Mouse (Mus musculus) forebrain, embryonic 16.5 days (tissue): ENCODE results near the gene Snx10. TPM values are rescaled to one million over a fixed set of nuclear protein-coding genes. Genes with fewer than 3 reads are reported as not detected.

Experiments
- ATAC-seq: fragments of 200-750 bp; cut with Nextera tagmentation; 2 replicates; pipeline ENCODE4 v1.8.0; 2017; ENCODE audit warnings: mild to moderate bottlenecking, moderate library complexity
- H3K27ac ChIP-seq: fragments of 300-500 bp; sonication (generic); 2 replicates; pipeline ENCODE4 v1.5.1; 2014; ENCODE audit warnings: low read length, control low read depth
- H3K27me3 ChIP-seq: fragments of 300-500 bp; sonication (generic); replicated peaks from 2 replicates; pipeline ENCODE4 v1.6.1; 2014; ENCODE audit warnings: low read length; ENCODE audit not compliant: control insufficient read depth, insufficient read depth
- H3K36me3 ChIP-seq: fragments of 300-500 bp; sonication (generic); 2 replicates; pipeline ENCODE4 v1.6.1; 2014; ENCODE audit not compliant: control insufficient read depth, insufficient read depth
- H3K4me1 ChIP-seq: fragments of 300-500 bp; sonication (generic); replicated peaks from 2 replicates; pipeline ENCODE4 v1.6.1; 2014; ENCODE audit warnings: low read length; ENCODE audit not compliant: control insufficient read depth, insufficient read depth
- H3K4me2 ChIP-seq: fragments of 300-500 bp; sonication (generic); 2 replicates; pipeline ENCODE4 v1.6.1; 2014; ENCODE audit warnings: mild to moderate bottlenecking, low read length, control low read depth
- H3K4me3 ChIP-seq: fragments of 300-500 bp; sonication (generic); replicated peaks from 2 replicates; pipeline ENCODE4 v1.5.1; 2014; ENCODE audit warnings: mild to moderate bottlenecking, low read length, control low read depth
- H3K9ac ChIP-seq: fragments of 300-500 bp; sonication (generic); replicated peaks from 2 replicates; pipeline ENCODE4 v1.6.1; 2014; ENCODE audit warnings: low read depth, low read length, control low read depth
- H3K9me3 ChIP-seq: fragments of 300-500 bp; sonication (generic); 2 replicates; pipeline ENCODE4 v1.6.1; 2016; ENCODE audit warnings: low read length; ENCODE audit not compliant: control insufficient read depth
- WGBS: fragments of 180-500 bp; shearing (Covaris S2); extraction: QIAGEN DNeasy Blood & Tissue Kit; methylation state at CpG from one replicate; pipeline ENCODE4 v1.1.7; 2014; 5-methylcytosine and 5-hydroxymethylcytosine counted together
- polyA plus RNA-seq: library from polyadenylated mRNA; unstranded; fragments of >200 nt; fragmentation: Nextera tagmentation; extraction: Ambion mirVana; gene quantifications from 2 replicates; pipeline ENCODE4 v1.2.1, GENCODE M21; 2015

Snx10 gene
- polyA plus RNA-seq, 1 experiment from 2014 or later = 61.6 TPM

GRCm38 (mm10) chr6:51497321-51498111 lies 26.2 kb upstream of the Snx10 start:
- Histone ChIP-seq H3K27me3 (no peaks in the 10 kb centered on the region), H3K9ac (no peak overlapping the region), H3K9me3 (no peaks in the 10 kb centered on the region), H3K4me2 (no peak overlapping the region), H3K27ac (no peak overlapping the region), H3K4me1 (no peaks in the 10 kb centered on the region), H3K36me3 (no peaks in the 10 kb centered on the region), H3K4me3 (no peak overlapping the region)
- WGBS = 76% methylated on average over 8 of the region's 8 CpGs
- no peak for ATAC-seq

GRCm38 (mm10) chr6:51505671-51506070 lies 18.0 kb upstream of the Snx10 start:
- ATAC-seq = no peak
- no peaks in the 10 kb centered on the region for H3K36me3 ChIP-seq
- H3K27me3 ChIP-seq = no peaks in the 10 kb centered on the region
- no peak overlapping the region for H3K4me3 ChIP-seq
- peaks cover 5% of the 10 kb centered on the region for H3K4me1 ChIP-seq
- no peak overlapping the region for H3K9ac ChIP-seq
- H3K27ac ChIP-seq = no peak overlapping the region
- H3K9me3 ChIP-seq = no peaks in the 10 kb centered on the region
- WGBS = 77% methylated on average over 1 of the region's 1 CpGs
- H3K4me2 ChIP-seq = no peak overlapping the region

- Histone ChIP-seq H3K9me3 (no peaks in the 10 kb centered on the region), H3K9ac (no peak overlapping the region), H3K4me3 (no peak overlapping the region), H3K36me3 (no peaks in the 10 kb centered on the region), H3K27ac (no peak overlapping the region), H3K27me3 (no peaks in the 10 kb centered on the region), H3K4me1 (peaks cover 5% of the 10 kb centered on the region), H3K4me2 (no peak overlapping the region)
- no peak for ATAC-seq
- 79% methylated on average over 2 of the region's 2 CpGs for WGBS
Measured at GRCm38 (mm10) chr6:51507556-51507955, 16.1 kb upstream of the Snx10 start.

- peaks cover 5% of the 10 kb centered on the region for H3K4me1 ChIP-seq
- no peak overlapping the region; the same call in 1 of the 2 replicates for H3K27ac ChIP-seq
- no peaks in the 10 kb centered on the region for H3K36me3 ChIP-seq
- peak overlapping the region; percentile 52 for H3K4me2 ChIP-seq
- H3K9me3 ChIP-seq = no peaks in the 10 kb centered on the region
- peak; percentile 82 for ATAC-seq
- 28% methylated on average over 18 of the region's 18 CpGs for WGBS
- H3K9ac ChIP-seq = peak overlapping the region; percentile 48
- no peaks in the 10 kb centered on the region for H3K27me3 ChIP-seq
- peak overlapping the region; percentile 40 for H3K4me3 ChIP-seq
Measured at GRCm38 (mm10) chr6:51508750-51509648, 14.7 kb upstream of the Snx10 start.

DNA sequence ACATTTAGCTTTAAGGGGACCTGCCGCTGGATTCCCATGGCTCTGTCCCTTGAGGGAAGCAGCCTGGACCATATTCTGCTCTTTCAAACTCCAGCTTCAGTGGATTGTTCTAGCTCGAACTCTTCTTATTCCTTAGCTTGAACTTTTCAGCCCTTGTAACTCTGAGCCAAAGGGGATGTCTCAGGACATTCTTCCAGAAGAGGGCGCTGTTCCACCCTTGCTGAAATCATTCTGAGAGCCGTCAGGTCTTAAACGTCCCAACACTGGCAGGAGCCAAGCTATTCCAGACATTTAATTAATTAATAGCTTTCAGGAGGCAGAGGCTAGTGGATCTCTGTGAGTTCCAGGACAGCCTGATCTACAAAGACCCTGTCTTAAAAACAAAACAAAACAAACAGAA lies 13.6 kb upstream of the Snx10 start:
- no peaks in the 10 kb centered on the region for H3K36me3 ChIP-seq
- H3K27me3 ChIP-seq = no peaks in the 10 kb centered on the region
- H3K4me2 ChIP-seq = no peak overlapping the region
- no peaks in the 10 kb centered on the region for H3K9me3 ChIP-seq
- WGBS = 25% methylated on average over 5 of the region's 5 CpGs
- peaks cover 5% of the 10 kb centered on the region for H3K4me1 ChIP-seq
- H3K9ac ChIP-seq = no peak overlapping the region
- H3K27ac ChIP-seq = no peak overlapping the region
- no peak overlapping the region for H3K4me3 ChIP-seq
- no peak for ATAC-seq

GRCm38 (mm10) chr6:51510946-51511345 lies 12.8 kb upstream of the Snx10 start:
- H3K27ac ChIP-seq = no peak overlapping the region
- H3K4me3 ChIP-seq = no peak overlapping the region
- no peak for ATAC-seq
- no peak overlapping the region for H3K4me2 ChIP-seq
- H3K4me1 ChIP-seq = peaks cover 5% of the 10 kb centered on the region
- WGBS = 26% methylated on average over 1 of the region's 1 CpGs
- no peak overlapping the region for H3K9ac ChIP-seq
- H3K27me3 ChIP-seq = no peaks in the 10 kb centered on the region
- H3K9me3 ChIP-seq = no peaks in the 10 kb centered on the region
- no peaks in the 10 kb centered on the region for H3K36me3 ChIP-seq

- no peak overlapping the region for H3K4me3 ChIP-seq
- H3K4me1 ChIP-seq = peaks cover 2% of the 10 kb centered on the region
- H3K9ac ChIP-seq = no peak overlapping the region
- H3K9me3 ChIP-seq = peaks cover 5% of the 10 kb centered on the region
- H3K4me2 ChIP-seq = no peak overlapping the region
- no peak overlapping the region for H3K27ac ChIP-seq
- 76% methylated on average over 3 of the region's 3 CpGs for WGBS
- no peak for ATAC-seq
- no peaks in the 10 kb centered on the region for H3K27me3 ChIP-seq
- H3K36me3 ChIP-seq = no peaks in the 10 kb centered on the region
Measured at GRCm38 (mm10) chr6:51513745-51514144, 10.0 kb upstream of the Snx10 start.

- H3K9ac ChIP-seq = no peak overlapping the region
- 96% methylated on average over 7 of the region's 7 CpGs for WGBS
- no peak overlapping the region for H3K27ac ChIP-seq
- no peaks in the 10 kb centered on the region for H3K27me3 ChIP-seq
- no peak for ATAC-seq
- no peak overlapping the region for H3K4me3 ChIP-seq
- no peaks in the 10 kb centered on the region for H3K4me1 ChIP-seq
- no peak overlapping the region for H3K4me2 ChIP-seq
- H3K36me3 ChIP-seq = no peaks in the 10 kb centered on the region
- H3K9me3 ChIP-seq = peaks cover 5% of the 10 kb centered on the region
Measured at GRCm38 (mm10) chr6:51514860-51515259, 8.8 kb upstream of the Snx10 start.

DNA sequence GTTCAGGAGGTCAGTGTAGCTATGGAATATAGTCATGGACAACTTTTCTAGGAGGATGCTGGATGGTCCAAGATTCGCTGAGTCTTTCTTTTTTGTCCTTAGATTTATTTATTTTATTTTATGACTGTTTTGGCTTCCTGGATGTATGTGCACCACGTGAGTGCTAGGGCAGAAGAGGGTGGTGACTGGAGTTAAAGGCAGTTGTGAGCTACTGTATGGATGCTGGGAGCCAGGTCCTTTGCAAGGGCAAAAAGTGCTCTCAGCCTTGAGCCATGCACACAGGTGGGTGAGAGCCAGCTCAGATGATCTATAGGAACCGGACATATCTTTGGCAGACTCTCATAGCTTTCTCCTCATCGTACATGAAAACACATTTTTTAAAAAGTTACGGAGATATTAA lies 391 bp upstream of the Snx10 start:
- H3K4me3 ChIP-seq = peak overlapping the region; percentile 58
- peaks cover 10% of the 10 kb centered on the region for H3K4me1 ChIP-seq
- H3K9ac ChIP-seq = peak overlapping the region; percentile 57
- no peaks in the 10 kb centered on the region for H3K9me3 ChIP-seq
- no peak for ATAC-seq
- no peak overlapping the region for H3K27ac ChIP-seq
- peak overlapping the region; percentile 69 for H3K4me2 ChIP-seq
- H3K36me3 ChIP-seq = no peaks in the 10 kb centered on the region
- H3K27me3 ChIP-seq = no peaks in the 10 kb centered on the region
- WGBS = 18% methylated on average over 5 of the region's 5 CpGs
